Mouse (Mus musculus): ENCODE measurements around the gene 4933434E20Rik.

- no peak for TF ChIP-seq EP300 (optimal IDR thresholded peaks at IDR 0.05)
- TF ChIP-seq CTCF (IDR thresholded peaks at IDR 0.05; ENCODE audit: low read depth) = no peak
Observed at GRCm38 (mm10) chr3:90004091-90004796, 47.2 kb upstream of the 4933434E20Rik start.
